Mouse (Mus musculus) heart, adult 2 months (tissue): ENCODE results near the gene Sema3b.

Experiments used
- CTCF ChIP-seq: fragments of 200-600 bp; IDR thresholded peaks from 2 replicates; pipeline ENCODE4 v1.8.1; 2022; ENCODE audit warnings: antibody characterized with exemption, mild to moderate bottlenecking, moderate library complexity
- EP300 ChIP-seq: fragments of 200-500 bp; IDR thresholded peaks from 2 replicates; pipeline ENCODE4 v1.6.1; 2011; ENCODE audit warnings: low read depth, low read length, control low read depth; ENCODE audit not compliant: insufficient read depth
- POLR2A ChIP-seq: fragments of 200-500 bp; IDR thresholded peaks from 2 replicates; pipeline ENCODE4 v1.6.1; 2011; ENCODE audit warnings: mild to moderate bottlenecking, low read depth, low read length, control low read depth; ENCODE audit not compliant: insufficient read depth

- TF ChIP-seq POLR2A (no peak), CTCF (no peak), EP300 (no peak)
Observed at GRCm38 (mm10) chr9:107645153-107645510, 36.1 kb upstream of the Sema3b start.
